Mouse (Mus musculus) hindbrain, embryonic 11.5 days (tissue): Measurements from ENCODE around the gene Sema5a. TPM values are rescaled to one million over a fixed set of nuclear protein-coding genes. Genes with fewer than 3 reads are reported as not detected.

Experiments used
- ATAC-seq: fragments of 200-750 bp; cut with Nextera tagmentation; 2 replicates; pipeline ENCODE4 v1.8.0; 2017; ENCODE audit warnings: mild to moderate bottlenecking, moderate TSS enrichment, moderate library complexity; ENCODE audit not compliant: low FRiP score
- DNase-seq: peaks from one replicate; pipeline ENCODE4 v3.0.0-alpha.2; 2015; ENCODE audit warnings: low spot score
- H3K27ac ChIP-seq: fragments of 300-500 bp; sonication (generic); 2 replicates; pipeline ENCODE4 v1.5.1; 2014; ENCODE audit warnings: mild to moderate bottlenecking, low read depth, low read length
- H3K27me3 ChIP-seq: fragments of 300-500 bp; sonication (generic); 2 replicates; pipeline ENCODE4 v1.6.1; 2014; ENCODE audit warnings: mild to moderate bottlenecking, low read length, moderate library complexity, mixed read lengths; ENCODE audit not compliant: control insufficient read depth, insufficient read depth
- H3K36me3 ChIP-seq: fragments of 300-500 bp; sonication (generic); 2 replicates; pipeline ENCODE4 v1.6.1; 2014; ENCODE audit warnings: mild to moderate bottlenecking, low read length, moderate library complexity, mixed read lengths; ENCODE audit not compliant: control insufficient read depth, insufficient read depth
- H3K4me1 ChIP-seq: fragments of 300-500 bp; sonication (generic); replicated peaks from 2 replicates; pipeline ENCODE4 v1.6.1; 2014; ENCODE audit warnings: low read length, mixed read lengths; ENCODE audit not compliant: control insufficient read depth, insufficient read depth
- H3K4me2 ChIP-seq: fragments of 300-500 bp; sonication (generic); replicated peaks from 2 replicates; pipeline ENCODE4 v1.6.1; 2014; ENCODE audit warnings: mild to moderate bottlenecking, low read depth, low read length
- H3K4me3 ChIP-seq: fragments of 300-500 bp; sonication (generic); 2 replicates; pipeline ENCODE4 v1.5.1; 2014; ENCODE audit warnings: low read depth, low read length
- H3K9ac ChIP-seq: fragments of 300-500 bp; sonication (generic); 2 replicates; pipeline ENCODE4 v1.6.1; 2014; ENCODE audit warnings: low read depth, low read length
- H3K9me3 ChIP-seq: fragments of 300-500 bp; sonication (generic); 2 replicates; pipeline ENCODE4 v1.6.1; 2016; ENCODE audit warnings: low read length; ENCODE audit not compliant: control insufficient read depth
- WGBS: fragments of 180-500 bp; shearing (Covaris S2); extraction: QIAGEN DNeasy Blood & Tissue Kit; methylation state at CpG from one replicate; pipeline ENCODE4 v1.1.7; 2014; 5-methylcytosine and 5-hydroxymethylcytosine counted together
- polyA plus RNA-seq: library from polyadenylated mRNA; unstranded; fragments of >200 nt; fragmentation: Nextera tagmentation; extraction: Ambion mirVana; gene quantifications from 2 replicates; pipeline ENCODE4 v1.2.1, GENCODE M21; 2014

The Sema5a gene
- polyA plus RNA-seq, 1 experiment from 2014 or later: 7.5 TPM

DNA sequence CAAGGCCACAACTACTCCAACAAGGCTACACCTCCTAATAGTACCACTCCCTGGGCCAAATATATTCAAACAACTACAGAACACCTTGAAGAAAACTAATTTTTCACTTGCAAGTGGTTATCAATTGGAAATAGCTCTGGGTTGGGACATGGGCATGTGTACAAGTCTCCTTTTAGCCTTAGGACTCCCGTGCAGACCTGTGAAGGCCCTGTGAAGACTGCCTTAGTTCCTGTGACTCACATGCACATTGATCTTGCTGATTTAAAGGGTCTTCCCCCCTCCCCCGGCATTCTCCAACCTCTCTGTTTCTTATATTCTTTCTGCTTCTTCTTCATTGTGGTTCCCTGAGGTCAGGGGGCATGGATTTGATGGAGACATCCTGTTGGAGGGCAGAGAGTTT, 161.8 kb downstream of the Sema5a start:
- Histone ChIP-seq H3K9ac (no peak overlapping the region), H3K4me2 (no peak overlapping the region), H3K27ac (no peak overlapping the region), H3K4me3 (no peak overlapping the region), H3K4me1 (no peaks in the 10 kb centered on the region), H3K36me3 (no peaks in the 10 kb centered on the region), H3K9me3 (no peaks in the 10 kb centered on the region), H3K27me3 (no peaks in the 10 kb centered on the region)
- ATAC-seq (no peak), DNase-seq (no peak)
- 81% methylated on average over 2 of the region's 2 CpGs for WGBS

DNA sequence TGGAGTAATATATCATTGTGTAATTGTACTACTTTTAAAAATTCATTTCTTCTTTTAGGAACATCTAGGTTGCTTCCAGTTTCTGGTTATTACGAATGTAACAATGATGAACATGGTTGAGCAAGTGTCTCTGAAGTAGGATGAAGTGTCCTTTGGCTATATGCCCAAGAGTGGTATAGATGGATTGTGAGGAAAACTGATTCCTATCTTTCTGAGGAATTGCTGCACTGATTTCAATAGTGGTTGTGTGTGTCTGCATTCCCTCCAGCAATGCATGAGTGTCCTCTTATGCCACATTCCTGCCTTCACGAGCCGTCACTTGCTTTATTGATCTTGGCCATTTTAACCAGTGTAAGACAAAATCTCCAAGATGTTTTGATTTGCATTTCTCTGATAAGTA, 163.2 kb downstream of the Sema5a start:
- H3K9ac ChIP-seq: no peak overlapping the region
- no peaks in the 10 kb centered on the region for H3K4me1 ChIP-seq
- DNase-seq (no peak), ATAC-seq (no peak)
- no peak overlapping the region for H3K4me3 ChIP-seq
- H3K36me3 ChIP-seq: no peaks in the 10 kb centered on the region
- H3K27ac ChIP-seq: no peak overlapping the region
- no peaks in the 10 kb centered on the region for H3K27me3 ChIP-seq
- no peaks in the 10 kb centered on the region for H3K9me3 ChIP-seq
- no peak overlapping the region for H3K4me2 ChIP-seq
- 89% methylated on average over 3 of the region's 3 CpGs for WGBS

DNA sequence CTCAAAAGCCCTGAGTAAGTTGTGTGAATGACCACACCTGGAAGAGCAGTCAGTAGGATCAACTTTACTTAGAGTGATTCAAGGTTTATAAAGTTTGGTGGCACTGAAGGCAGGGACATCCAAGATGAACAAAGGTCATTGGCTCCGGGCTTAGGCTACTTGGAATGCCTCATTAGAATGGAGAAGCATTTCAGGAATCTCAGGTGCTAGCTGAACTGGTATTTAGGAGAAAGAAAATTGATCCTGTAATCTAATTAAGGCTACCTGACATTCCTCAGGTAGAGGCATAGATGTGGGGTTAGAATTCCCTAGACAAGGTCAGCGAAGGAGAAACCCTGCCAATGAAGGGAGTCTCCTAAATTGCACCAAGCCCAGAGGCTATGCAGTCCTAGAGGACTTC, 171.7 kb downstream of the Sema5a start:
- DNase-seq (no peak), ATAC-seq (no peak)
- Histone ChIP-seq H3K27ac (no peak overlapping the region), H3K9ac (no peak overlapping the region), H3K4me3 (no peak overlapping the region), H3K27me3 (no peaks in the 10 kb centered on the region), H3K4me2 (no peak overlapping the region), H3K36me3 (no peaks in the 10 kb centered on the region), H3K9me3 (no peaks in the 10 kb centered on the region), H3K4me1 (no peaks in the 10 kb centered on the region)
- 79% methylated on average over 2 of the region's 2 CpGs for WGBS

DNA sequence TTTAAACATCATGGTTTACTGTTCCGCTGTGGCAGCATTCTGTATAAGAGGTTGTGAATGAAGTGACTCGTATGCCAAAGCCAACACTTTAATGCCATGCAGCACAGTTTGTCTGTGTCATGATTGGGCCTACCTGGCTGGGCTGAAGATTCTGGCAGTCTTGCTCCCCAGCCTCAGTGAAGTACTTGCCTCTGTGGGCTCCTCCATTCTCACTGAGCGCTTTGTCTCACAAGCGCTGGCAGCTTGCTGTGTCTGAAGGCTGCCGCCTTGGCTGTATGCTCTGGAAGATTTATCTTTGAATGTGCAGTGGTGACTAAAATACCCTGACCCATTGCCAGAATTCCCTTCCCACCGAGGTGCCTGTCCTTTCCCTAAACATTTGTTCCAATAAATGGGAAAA, 178.0 kb downstream of the Sema5a start:
- Histone ChIP-seq H3K27ac (no peak overlapping the region), H3K9ac (no peak overlapping the region), H3K9me3 (no peaks in the 10 kb centered on the region), H3K4me1 (no peaks in the 10 kb centered on the region), H3K4me2 (no peak overlapping the region), H3K27me3 (no peaks in the 10 kb centered on the region), H3K36me3 (no peaks in the 10 kb centered on the region), H3K4me3 (no peak overlapping the region)
- DNase-seq: no peak
- ATAC-seq: no peak
- 78% methylated on average over 6 of the region's 6 CpGs for WGBS

DNA sequence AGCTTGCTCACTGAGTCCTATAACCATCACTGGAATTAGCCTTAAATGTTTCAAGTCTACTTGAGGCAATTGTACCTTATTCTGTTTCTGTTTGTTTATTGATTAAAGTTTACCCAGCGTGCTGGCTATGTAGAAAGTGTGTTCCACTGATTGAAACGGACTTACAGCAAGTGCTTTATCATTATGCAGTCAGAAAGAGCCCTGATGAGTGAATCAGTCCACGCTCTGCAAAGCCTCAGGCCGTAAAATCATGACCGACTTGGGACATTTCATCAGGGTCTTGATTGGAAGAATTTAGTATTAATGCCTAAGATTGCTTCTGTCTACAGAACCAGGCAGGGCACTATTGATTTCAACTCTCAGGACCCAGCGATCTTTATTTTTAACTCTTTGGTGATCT, 178.5 kb downstream of the Sema5a start:
- ATAC-seq (no peak), DNase-seq (no peak)
- no peaks in the 10 kb centered on the region for H3K27me3 ChIP-seq
- no peak overlapping the region for H3K27ac ChIP-seq
- H3K9ac ChIP-seq: no peak overlapping the region
- H3K36me3 ChIP-seq: no peaks in the 10 kb centered on the region
- H3K4me3 ChIP-seq: no peak overlapping the region
- no peak overlapping the region for H3K4me2 ChIP-seq
- no peaks in the 10 kb centered on the region for H3K9me3 ChIP-seq
- 82% methylated on average over 6 of the region's 6 CpGs for WGBS
- no peaks in the 10 kb centered on the region for H3K4me1 ChIP-seq

DNA sequence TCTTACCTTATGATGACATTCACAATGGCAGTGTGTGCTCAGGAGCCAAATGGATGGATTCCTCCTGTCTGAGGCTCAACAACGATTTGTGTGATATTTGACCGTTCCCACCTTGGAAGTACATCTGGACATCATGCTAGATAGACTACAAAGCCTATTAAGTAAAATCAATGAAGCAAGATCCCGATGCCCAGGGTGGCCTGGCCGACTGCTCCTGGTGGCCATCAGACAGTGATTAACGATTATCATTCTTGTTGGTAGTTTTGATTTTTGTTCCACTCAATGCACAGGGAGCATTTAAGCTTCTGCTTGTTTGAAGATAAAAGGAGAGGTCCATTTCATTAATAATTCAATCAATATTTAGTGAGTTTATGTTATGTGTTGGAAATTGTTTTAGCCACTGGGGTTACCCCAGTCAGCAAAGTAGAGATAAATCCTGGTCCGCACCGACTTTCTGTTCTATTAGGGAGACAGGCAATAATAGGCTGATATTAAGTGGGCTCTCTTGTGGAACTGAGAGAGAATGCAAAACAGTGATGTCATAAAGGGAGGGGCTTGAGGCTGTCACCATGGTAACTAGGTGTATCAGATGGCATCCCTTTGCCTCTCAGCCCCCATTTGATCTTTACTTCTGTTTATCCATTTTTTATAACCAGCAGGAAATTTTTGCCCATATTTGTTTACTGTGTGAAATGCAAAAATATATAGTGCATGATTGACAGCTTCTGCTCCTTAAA, 182.7 kb downstream of the Sema5a start:
- Histone ChIP-seq H3K36me3 (no peaks in the 10 kb centered on the region), H3K27me3 (no peaks in the 10 kb centered on the region), H3K4me2 (no peak overlapping the region), H3K27ac (no peak overlapping the region), H3K9me3 (no peaks in the 10 kb centered on the region), H3K4me1 (no peaks in the 10 kb centered on the region), H3K4me3 (no peak overlapping the region), H3K9ac (no peak overlapping the region)
- peak; percentile 25 for DNase-seq
- ATAC-seq: peak; percentile 70
- WGBS: 66% methylated on average over 7 of the region's 7 CpGs

DNA sequence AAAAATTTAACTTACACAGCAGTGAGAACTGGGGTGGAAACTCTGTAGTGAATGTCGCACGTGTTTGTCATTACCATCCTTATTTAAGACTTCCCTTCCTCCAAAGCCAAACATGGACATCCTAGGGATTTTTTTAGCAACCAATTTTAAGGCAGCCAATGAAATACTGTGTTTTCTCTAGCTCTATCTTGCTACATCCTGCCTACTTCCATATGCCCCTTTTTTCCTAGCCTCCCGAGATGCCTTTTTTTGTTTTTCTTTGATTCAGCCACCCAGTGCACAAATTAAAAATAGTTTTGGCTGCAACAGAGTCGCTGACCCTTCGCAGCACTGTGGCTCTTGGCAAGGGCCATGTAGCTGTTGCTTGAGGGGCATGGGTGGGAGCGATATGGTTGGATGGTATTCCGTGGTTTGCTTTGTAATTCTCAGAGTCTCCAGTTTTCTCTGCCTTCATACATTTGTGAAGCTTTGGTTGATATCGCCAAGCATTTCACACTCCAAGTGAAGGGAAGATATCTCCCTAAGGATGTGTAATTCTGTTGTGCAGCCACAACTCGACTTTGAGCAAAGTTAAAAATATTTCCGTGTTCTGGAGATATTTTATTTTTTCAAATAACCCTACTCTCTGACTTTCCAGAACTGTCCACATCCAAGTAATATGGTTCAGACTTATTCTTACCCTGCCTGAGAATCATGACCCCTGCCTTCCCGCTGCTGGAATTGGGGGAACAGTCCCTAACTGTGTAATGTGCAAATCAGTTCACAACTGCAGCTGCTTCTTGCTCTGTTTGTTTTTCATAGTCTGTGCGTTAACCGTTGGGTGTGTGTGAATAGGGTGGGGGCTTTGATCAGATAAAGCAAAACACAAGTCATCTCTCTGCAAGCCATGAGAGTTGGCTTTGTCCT, 188.6 kb downstream of the Sema5a start:
- 65% methylated on average over 13 of the region's 13 CpGs for whole genome bisulfite sequencing
- H3K27me3 ChIP-seq: no peaks in the 10 kb centered on the region
- no peaks in the 10 kb centered on the region for H3K9me3 ChIP-seq
- ATAC-seq (peak; percentile 51; the same call in 1 of the 2 replicates), DNase-seq (peak; percentile 19)
- H3K9ac ChIP-seq: no peak overlapping the region
- no peak overlapping the region for H3K27ac ChIP-seq
- no peaks in the 10 kb centered on the region for H3K4me1 ChIP-seq
- H3K4me3 ChIP-seq: no peak overlapping the region
- H3K4me2 ChIP-seq: no peak overlapping the region
- H3K36me3 ChIP-seq: no peaks in the 10 kb centered on the region

DNA sequence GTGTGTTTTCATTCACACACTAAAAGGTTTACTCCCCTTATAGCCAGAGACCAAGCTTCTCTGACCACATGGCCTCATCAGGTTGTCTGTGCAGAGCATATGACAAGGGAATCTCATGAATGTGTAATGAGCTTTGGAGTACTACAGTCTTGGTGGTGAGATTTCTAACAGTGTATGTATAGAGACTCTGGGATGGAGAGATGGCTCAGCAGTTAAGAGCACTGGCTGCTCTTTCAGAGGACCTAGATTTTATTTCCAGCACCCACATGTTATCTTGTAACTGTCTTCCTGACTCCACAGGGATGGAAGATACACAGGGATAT, 189.2 kb downstream of the Sema5a start:
- Histone ChIP-seq H3K4me3 (no peak overlapping the region), H3K9me3 (no peaks in the 10 kb centered on the region), H3K9ac (no peak overlapping the region), H3K27me3 (no peaks in the 10 kb centered on the region), H3K4me2 (no peak overlapping the region), H3K4me1 (no peaks in the 10 kb centered on the region), H3K36me3 (no peaks in the 10 kb centered on the region), H3K27ac (no peak overlapping the region)
- DNase-seq (no peak), ATAC-seq (peak; percentile 80)

DNA sequence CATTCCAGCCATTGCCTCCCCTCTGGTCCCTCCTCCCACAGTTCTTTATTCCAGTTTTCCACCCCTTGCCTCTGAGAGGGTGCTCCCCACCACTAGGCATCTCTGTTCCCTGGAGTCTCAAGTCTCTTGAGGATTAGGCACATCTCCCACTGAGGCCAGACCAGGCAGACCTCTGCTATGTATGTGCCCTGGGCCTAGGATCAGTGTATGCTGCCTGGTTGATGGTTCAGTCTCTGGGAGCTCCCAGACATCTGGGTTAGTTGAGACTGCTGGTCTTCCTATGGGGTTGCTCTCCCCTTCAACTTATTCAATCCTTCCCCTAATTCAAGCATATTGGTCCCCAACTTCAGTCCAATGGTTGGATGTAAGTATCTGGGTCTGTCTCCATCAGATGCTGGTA, 189.7 kb downstream of the Sema5a start:
- no peaks in the 10 kb centered on the region for H3K36me3 ChIP-seq
- H3K27me3 ChIP-seq: no peaks in the 10 kb centered on the region
- no peak for ATAC-seq
- no peak overlapping the region for H3K9ac ChIP-seq
- H3K27ac ChIP-seq: no peak overlapping the region
- H3K4me2 ChIP-seq: no peak overlapping the region
- H3K9me3 ChIP-seq: no peaks in the 10 kb centered on the region
- no peaks in the 10 kb centered on the region for H3K4me1 ChIP-seq
- DNase-seq: no peak
- no peak overlapping the region for H3K4me3 ChIP-seq
